Mouse (Mus musculus): ENCODE measurements around the gene Ube4b. TPM values are rescaled to one million over a fixed set of nuclear protein-coding genes. Genes with fewer than 3 reads are reported as not detected.
"Not testable (repeated sequence)": the region's sequence is repeated elsewhere in the genome, so short reads cannot be mapped to it uniquely, and the experiment has no call there.

Ube4b gene
- 58.7 and 64.5 TPM in 2 replicates for polyA plus RNA-seq (2015; fragmentation: Nextera tagmentation; extraction: Ambion mirVana)

DNA sequence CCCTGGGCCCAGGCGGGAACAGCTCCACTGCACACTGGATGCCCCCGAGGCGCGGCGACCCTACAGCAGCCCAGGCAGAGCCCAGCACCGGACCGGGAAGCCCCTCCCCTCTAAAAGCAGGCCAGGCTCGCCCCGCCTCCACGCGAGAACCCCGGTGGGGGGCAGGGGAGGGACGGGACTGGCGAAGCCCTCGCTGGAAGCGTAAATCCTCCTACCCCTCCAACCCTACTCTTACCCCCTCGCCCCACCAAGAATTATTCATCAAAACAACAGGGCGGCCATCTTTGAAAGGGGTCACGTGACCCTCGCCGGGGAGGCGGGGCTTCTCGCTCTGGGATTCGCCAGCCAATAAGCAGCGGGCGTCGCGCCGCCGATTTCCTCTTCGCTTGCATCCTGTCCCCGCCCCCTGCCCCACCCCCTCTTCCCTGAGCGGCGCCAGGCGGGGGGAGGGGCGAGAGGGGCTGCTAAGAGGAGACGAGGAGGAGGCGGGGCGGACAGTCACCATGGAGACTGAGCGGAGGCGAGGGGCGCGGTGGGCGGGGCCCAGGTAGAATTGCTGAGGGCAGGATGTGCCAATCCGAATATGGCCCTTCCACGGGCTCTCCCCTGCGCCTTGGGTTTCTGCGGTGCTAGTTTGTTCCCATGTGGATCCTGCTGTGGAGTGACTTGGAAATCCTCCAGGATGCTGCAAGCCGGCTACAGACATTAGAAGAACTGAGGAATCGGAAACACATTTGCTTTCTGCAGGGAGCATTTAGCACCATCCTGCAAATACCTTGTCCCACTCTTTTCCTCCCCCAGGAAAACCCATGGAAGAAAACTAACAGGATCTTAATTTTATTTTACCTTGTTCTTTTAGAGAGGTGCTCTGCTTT lies at the start of gene Ube4b:
Gene Ube4b, minus strand, starts transcription at position 425 of the 875 bp plus-strand sequence.
- H3K36me3 ChIP-seq (replicated peaks): no peaks in the 10 kb centered on the region
- H3K9me3 ChIP-seq: no peaks in the 10 kb centered on the region
- no peaks in the 10 kb centered on the region for H3K27me3 ChIP-seq (replicated peaks)
- peak within 1 kb of the TSS; percentile 99 for H3K27ac ChIP-seq
- peaks cover 26% of the 10 kb centered on the region for H3K4me1 ChIP-seq
- ATAC-seq (replicated peaks): peak; percentile 96
- H3K9ac ChIP-seq: peak within 1 kb of the TSS; percentile 86
- peak within 1 kb of the TSS; percentile 87 for H3K4me3 ChIP-seq
- peak within 1 kb of the TSS; percentile 76 for H3K4me2 ChIP-seq
- 0% methylated on average over 44 of the region's 50 CpGs for whole genome bisulfite sequencing

DNA sequence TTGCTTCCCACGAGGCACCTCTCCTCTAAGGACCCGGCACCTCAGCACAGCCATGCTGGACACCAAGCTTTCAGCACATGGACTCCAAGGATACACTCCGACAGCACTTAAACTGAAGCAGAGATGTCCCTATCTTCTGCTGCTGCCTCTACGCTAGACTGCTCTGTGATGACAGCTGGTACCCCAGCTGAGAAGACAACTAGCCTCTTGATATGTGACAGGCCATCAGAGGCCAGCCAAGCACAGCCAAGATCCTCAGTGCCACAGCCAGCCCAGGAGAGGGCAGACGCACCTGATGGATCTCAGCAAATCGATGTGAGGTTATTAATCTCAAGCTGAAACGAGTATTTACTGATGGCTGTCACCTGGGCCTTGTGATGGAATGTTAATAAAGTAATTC lies 48.5 kb upstream of the Ube4b start:
- peaks cover 6% of the 10 kb centered on the region; the same call in 1 of the 2 replicates for H3K36me3 ChIP-seq (replicated peaks)
- no peak overlapping the region for H3K9ac ChIP-seq
- no peak overlapping the region for H3K4me2 ChIP-seq
- no peak overlapping the region for H3K27ac ChIP-seq
- ATAC-seq (replicated peaks): no peak
- H3K27me3 ChIP-seq (replicated peaks): no peaks in the 10 kb centered on the region
- 84% methylated on average over 7 of the region's 7 CpGs for WGBS
- H3K4me3 ChIP-seq: no peak overlapping the region
- H3K9me3 ChIP-seq: no peaks in the 10 kb centered on the region
- no peaks in the 10 kb centered on the region for H3K4me1 ChIP-seq

DNA sequence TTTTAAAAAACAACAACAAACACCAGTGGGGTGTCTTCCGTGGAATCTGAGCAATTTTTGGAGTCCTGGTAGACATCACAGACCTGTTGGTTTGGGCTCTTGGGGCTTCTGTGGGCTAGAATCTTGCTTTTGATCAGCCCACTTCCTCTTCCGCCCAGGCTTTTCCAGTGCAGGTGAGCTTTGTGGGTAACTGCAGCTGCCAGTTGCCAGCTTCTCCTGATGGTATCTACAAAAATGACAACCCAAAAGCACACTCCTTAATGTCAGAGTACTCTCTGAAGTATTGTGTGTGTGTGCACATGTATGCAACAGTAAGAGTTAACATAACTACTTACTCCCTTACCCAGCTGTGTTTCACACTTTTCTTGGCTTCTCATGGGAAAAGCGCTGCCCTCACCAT lies 43.0 kb upstream of the Ube4b start:
- H3K9me3 ChIP-seq: no peaks in the 10 kb centered on the region
- H3K27me3 ChIP-seq (replicated peaks): no peaks in the 10 kb centered on the region
- ATAC-seq (replicated peaks): no peak
- H3K36me3 ChIP-seq (replicated peaks): peaks cover 6% of the 10 kb centered on the region; the same call in 1 of the 2 replicates
- H3K4me3 ChIP-seq: no peak overlapping the region
- no peak overlapping the region for H3K4me2 ChIP-seq
- no peak overlapping the region for H3K9ac ChIP-seq
- H3K27ac ChIP-seq: no peak overlapping the region
- H3K4me1 ChIP-seq: no peaks in the 10 kb centered on the region
- WGBS: 95% methylated on average over 3 of the region's 3 CpGs

- no peak overlapping the region for H3K9ac ChIP-seq
- no peak overlapping the region for H3K4me3 ChIP-seq
- H3K27me3 ChIP-seq (replicated peaks): no peaks in the 10 kb centered on the region
- H3K4me1 ChIP-seq: 0 out of 2 replicates have a peak, but pooled peaks cover 6% of the 10 kb centered on the region
- H3K36me3 ChIP-seq (replicated peaks): no peaks in the 10 kb centered on the region
- no peaks in the 10 kb centered on the region for H3K9me3 ChIP-seq
- no peak for ATAC-seq (replicated peaks)
- H3K4me2 ChIP-seq: no peak overlapping the region
- WGBS: 86% methylated on average over 5 of the region's 6 CpGs
- H3K27ac ChIP-seq: no peak overlapping the region
Measured at GRCm38 (mm10) chr4:149463435-149463950, 36.9 kb upstream of the Ube4b start.

GRCm38 (mm10) chr4:149462305-149462971 lies 35.9 kb upstream of the Ube4b start:
- Histone ChIP-seq H3K27me3 (replicated peaks) (no peaks in the 10 kb centered on the region), H3K9me3 (no peaks in the 10 kb centered on the region), H3K9ac (no peak overlapping the region), H3K4me1 (0 out of 2 replicates have a peak, but pooled peaks cover 6% of the 10 kb centered on the region), H3K36me3 (replicated peaks) (no peaks in the 10 kb centered on the region), H3K4me3 (no peak overlapping the region), H3K27ac (no peak overlapping the region), H3K4me2 (no peak overlapping the region)
- 84% methylated on average over 6 of the region's 6 CpGs for WGBS
- no peak for ATAC-seq (replicated peaks)

GRCm38 (mm10) chr4:149461579-149462304 lies 35.2 kb upstream of the Ube4b start:
- Histone ChIP-seq H3K4me3 (no peak overlapping the region), H3K4me1 (0 out of 2 replicates have a peak, but pooled peaks cover 6% of the 10 kb centered on the region), H3K9ac (no peak overlapping the region), H3K36me3 (replicated peaks) (no peaks in the 10 kb centered on the region), H3K9me3 (no peaks in the 10 kb centered on the region), H3K27ac (no peak overlapping the region), H3K27me3 (replicated peaks) (no peaks in the 10 kb centered on the region), H3K4me2 (no peak overlapping the region)
- no peak for ATAC-seq (replicated peaks)
- WGBS: 68% methylated on average over 7 of the region's 7 CpGs

- not testable (repeated sequence) for ATAC-seq (replicated peaks); H3K27ac ChIP-seq; H3K4me3 ChIP-seq; H3K9me3 ChIP-seq; H3K4me1 ChIP-seq; H3K27me3 ChIP-seq (replicated peaks); H3K4me2 ChIP-seq; H3K36me3 ChIP-seq (replicated peaks); H3K9ac ChIP-seq
- WGBS: 93% methylated on average over 2 of the region's 2 CpGs
Measured at GRCm38 (mm10) chr4:149460475-149460874, 33.9 kb upstream of the Ube4b start.

- Histone ChIP-seq H3K4me3 (no peak overlapping the region), H3K4me2 (no peak overlapping the region), H3K4me1 (0 out of 2 replicates have a peak, but pooled peaks cover 6% of the 10 kb centered on the region), H3K27ac (no peak overlapping the region), H3K27me3 (replicated peaks) (no peaks in the 10 kb centered on the region), H3K36me3 (replicated peaks) (no peaks in the 10 kb centered on the region), H3K9me3 (no peaks in the 10 kb centered on the region), H3K9ac (no peak overlapping the region)
- 87% methylated on average over 1 of the region's 1 CpGs for WGBS
- ATAC-seq (replicated peaks): no peak
Measured at GRCm38 (mm10) chr4:149459425-149459824, 32.9 kb upstream of the Ube4b start.

DNA sequence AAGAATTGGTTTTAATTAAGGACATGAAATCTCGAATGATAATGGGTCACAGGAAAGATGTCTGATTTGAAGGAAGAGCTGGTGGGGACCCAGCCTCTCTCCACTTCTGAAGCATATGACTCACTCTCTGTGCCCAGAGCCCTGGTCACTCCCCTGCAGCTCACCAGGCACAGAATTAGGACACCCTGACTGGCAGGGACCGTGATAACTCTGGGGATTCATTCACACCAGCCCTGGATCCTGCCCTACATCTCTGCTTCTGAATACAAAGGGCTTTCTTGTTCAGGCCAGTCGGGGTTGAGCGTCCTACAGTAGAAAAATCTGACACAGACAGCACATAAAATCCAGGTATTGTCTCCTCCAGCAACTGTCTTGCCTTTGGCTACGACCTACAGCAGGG lies 32.0 kb upstream of the Ube4b start:
- no peaks in the 10 kb centered on the region for H3K27me3 ChIP-seq (replicated peaks)
- H3K27ac ChIP-seq: no peak overlapping the region
- H3K9ac ChIP-seq: no peak overlapping the region
- no peak for ATAC-seq (replicated peaks)
- H3K4me3 ChIP-seq: no peak overlapping the region
- WGBS: 58% methylated on average over 5 of the region's 5 CpGs
- H3K9me3 ChIP-seq: no peaks in the 10 kb centered on the region
- H3K36me3 ChIP-seq (replicated peaks): no peaks in the 10 kb centered on the region
- H3K4me2 ChIP-seq: no peak overlapping the region
- 0 out of 2 replicates have a peak, but pooled peaks cover 6% of the 10 kb centered on the region for H3K4me1 ChIP-seq

DNA sequence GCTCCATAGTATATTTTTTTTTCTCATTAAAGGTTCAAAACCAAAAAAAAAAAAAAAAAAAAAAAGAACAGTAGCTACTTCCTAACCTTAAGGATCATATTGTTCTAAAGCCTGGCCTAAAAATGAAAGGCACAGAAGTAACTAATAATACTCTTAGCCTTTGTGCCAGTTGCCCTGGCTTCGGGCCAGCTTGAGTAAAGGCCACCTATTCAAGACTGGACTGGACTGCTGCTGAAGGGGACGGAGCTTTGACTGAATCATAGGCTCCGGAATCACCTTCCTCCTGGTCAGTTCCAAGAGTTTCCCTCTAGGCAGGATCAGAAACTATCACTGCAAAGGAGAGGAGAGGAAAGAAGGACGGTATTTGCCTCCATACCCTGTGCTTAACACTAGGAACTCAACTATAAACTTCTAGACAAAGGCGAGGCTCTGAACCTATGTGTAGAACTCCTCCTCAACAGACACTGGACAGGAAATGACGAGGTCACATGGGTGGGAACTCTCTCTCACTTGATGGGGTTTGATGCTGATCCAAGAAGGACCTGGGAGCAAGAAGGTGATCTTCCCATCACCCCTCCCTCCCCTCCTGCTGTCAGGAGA lies 31.4 kb upstream of the Ube4b start:
- no peak for ATAC-seq (replicated peaks)
- WGBS: 84% methylated on average over 6 of the region's 6 CpGs
- no peaks in the 10 kb centered on the region for H3K27me3 ChIP-seq (replicated peaks)
- H3K36me3 ChIP-seq (replicated peaks): no peaks in the 10 kb centered on the region
- H3K9ac ChIP-seq: no peak overlapping the region
- H3K4me2 ChIP-seq: no peak overlapping the region
- 0 out of 2 replicates have a peak, but pooled peaks cover 6% of the 10 kb centered on the region for H3K4me1 ChIP-seq
- H3K27ac ChIP-seq: no peak overlapping the region
- no peak overlapping the region for H3K4me3 ChIP-seq
- H3K9me3 ChIP-seq: no peaks in the 10 kb centered on the region

- H3K9ac ChIP-seq; H3K27me3 ChIP-seq (replicated peaks); H3K4me3 ChIP-seq; H3K4me1 ChIP-seq; H3K27ac ChIP-seq; H3K4me2 ChIP-seq; H3K9me3 ChIP-seq; ATAC-seq (replicated peaks); H3K36me3 ChIP-seq (replicated peaks): not testable (repeated sequence)
- WGBS: 88% methylated on average over 27 of the region's 27 CpGs
Measured at GRCm38 (mm10) chr4:149457163-149457562, 30.6 kb upstream of the Ube4b start.
